Mouse (Mus musculus) hindbrain, embryonic 12.5 days (tissue): ENCODE data around the gene Rpl9-ps6. TPM values are rescaled to one million over a fixed set of nuclear protein-coding genes. Genes with fewer than 3 reads are reported as not detected.
"Not testable (repeated sequence)": the region's sequence is repeated elsewhere in the genome, so short reads cannot be mapped to it uniquely, and the experiment has no call there.

Experiments
- ATAC-seq: fragments of 200-750 bp; cut with Nextera tagmentation; 2 replicates; pipeline ENCODE4 v1.8.0; 2017; ENCODE audit warnings: moderate TSS enrichment; ENCODE audit not compliant: low FRiP score
- H3K27ac ChIP-seq: fragments of 300-500 bp; sonication (generic); 2 replicates; pipeline ENCODE4 v1.5.1; 2016; ENCODE audit warnings: mild to moderate bottlenecking
- H3K27me3 ChIP-seq: fragments of 300-500 bp; sonication (generic); 2 replicates; pipeline ENCODE4 v1.6.1; 2016; ENCODE audit warnings: mild to moderate bottlenecking
- H3K36me3 ChIP-seq: fragments of 300-500 bp; sonication (generic); 2 replicates; pipeline ENCODE4 v1.6.1; 2016; ENCODE audit warnings: mild to moderate bottlenecking
- H3K4me1 ChIP-seq: fragments of 300-500 bp; sonication (generic); 2 replicates; pipeline ENCODE4 v1.6.1; 2016
- H3K4me2 ChIP-seq: fragments of 300-500 bp; sonication (generic); replicated peaks from 2 replicates; pipeline ENCODE4 v1.6.1; 2016; ENCODE audit warnings: mild to moderate bottlenecking
- H3K4me3 ChIP-seq: fragments of 300-500 bp; sonication (generic); 2 replicates; pipeline ENCODE4 v1.5.1; 2016; ENCODE audit warnings: mild to moderate bottlenecking
- H3K9ac ChIP-seq: fragments of 300-500 bp; sonication (generic); 2 replicates; pipeline ENCODE4 v1.6.1; 2016; ENCODE audit warnings: mild to moderate bottlenecking, moderate library complexity
- H3K9me3 ChIP-seq: fragments of 300-500 bp; sonication (generic); replicated peaks from 2 replicates; pipeline ENCODE4 v1.6.1; 2016; ENCODE audit warnings: mild to moderate bottlenecking
- WGBS: fragments of 180-500 bp; shearing (Covaris S2); methylation state at CpG from one replicate; pipeline ENCODE4 v1.1.7; 2016; 5-methylcytosine and 5-hydroxymethylcytosine counted together
- polyA plus RNA-seq: library from polyadenylated mRNA; unstranded; fragments of >200 nt; fragmentation: Nextera tagmentation; extraction: Ambion mirVana; gene quantifications from 2 replicates; pipeline ENCODE4 v1.2.1, GENCODE M21; 2016

The Rpl9-ps6 gene
- polyA plus RNA-seq, 1 experiment from 2014 or later: 71.5 TPM

- Histone ChIP-seq H3K9ac (no peak overlapping the region), H3K4me1 (peaks cover 6% of the 10 kb centered on the region; the same call in 1 of the 2 replicates), H3K36me3 (no peaks in the 10 kb centered on the region), H3K9me3 (no peaks in the 10 kb centered on the region), H3K27ac (no peak overlapping the region), H3K27me3 (no peaks in the 10 kb centered on the region), H3K4me3 (no peak overlapping the region), H3K4me2 (no peak overlapping the region)
- no peak for ATAC-seq
- WGBS: 85% methylated on average over 5 of the region's 5 CpGs
Observed at GRCm38 (mm10) chr19:32480255-32480654, 13.9 kb upstream of the Rpl9-ps6 start.

GRCm38 (mm10) chr19:32476712-32477052 is 10.3 kb upstream of the Rpl9-ps6 start:
- 86% methylated on average over 4 of the region's 4 CpGs for WGBS
- H3K4me3 ChIP-seq: no peak overlapping the region

GRCm38 (mm10) chr19:32476016-32476711 is 9.8 kb upstream of the Rpl9-ps6 start:
- Histone ChIP-seq H3K4me2 (no peak overlapping the region), H3K27me3 (no peaks in the 10 kb centered on the region), H3K27ac (no peak overlapping the region), H3K4me1 (no peaks in the 10 kb centered on the region), H3K4me3 (no peak overlapping the region), H3K36me3 (no peaks in the 10 kb centered on the region), H3K9ac (no peak overlapping the region), H3K9me3 (peaks cover 4% of the 10 kb centered on the region; the same call in 1 of the 2 replicates)
- whole genome bisulfite sequencing: 83% methylated on average over 12 of the region's 12 CpGs
- no peak for ATAC-seq

More at GRCm38 (mm10) chr19:32476712-32477052, 10.3 kb upstream of the Rpl9-ps6 start:
- Histone ChIP-seq H3K4me1 (no peaks in the 10 kb centered on the region), H3K9ac (no peak overlapping the region), H3K9me3 (peaks cover 4% of the 10 kb centered on the region; the same call in 1 of the 2 replicates), H3K27me3 (no peaks in the 10 kb centered on the region), H3K27ac (no peak overlapping the region), H3K4me2 (no peak overlapping the region), H3K36me3 (no peaks in the 10 kb centered on the region)
- ATAC-seq: no peak

- 0 out of 2 replicates have a peak, but pooled peaks have one; percentile 35 for ATAC-seq
- WGBS: 92% methylated on average over 13 of the region's 13 CpGs
Observed at GRCm38 (mm10) chr19:32470570-32471263, 4.3 kb upstream of the Rpl9-ps6 start.

GRCm38 (mm10) chr19:32470059-32470497 is 3.7 kb upstream of the Rpl9-ps6 start:
- peaks cover 4% of the 10 kb centered on the region; the same call in 1 of the 2 replicates for H3K9me3 ChIP-seq
- no peak overlapping the region for H3K4me2 ChIP-seq
- no peaks in the 10 kb centered on the region for H3K36me3 ChIP-seq
- no peak overlapping the region for H3K27ac ChIP-seq
- H3K9ac ChIP-seq: no peak overlapping the region
- no peaks in the 10 kb centered on the region for H3K27me3 ChIP-seq
- ATAC-seq: no peak
- no peak overlapping the region for H3K4me3 ChIP-seq
- H3K4me1 ChIP-seq: no peaks in the 10 kb centered on the region
- WGBS: 47% methylated on average over 6 of the region's 6 CpGs

More at GRCm38 (mm10) chr19:32470570-32471263, 4.3 kb upstream of the Rpl9-ps6 start:
- Histone ChIP-seq H3K4me3 (no peak overlapping the region), H3K27me3 (no peaks in the 10 kb centered on the region), H3K9ac (no peak overlapping the region), H3K9me3 (peaks cover 4% of the 10 kb centered on the region; the same call in 1 of the 2 replicates), H3K27ac (no peak overlapping the region), H3K4me1 (no peaks in the 10 kb centered on the region), H3K36me3 (no peaks in the 10 kb centered on the region), H3K4me2 (no peak overlapping the region)

- WGBS: 91% methylated on average over 5 of the region's 5 CpGs
- H3K9me3 ChIP-seq: no peaks in the 10 kb centered on the region
- H3K4me2 ChIP-seq: no peak overlapping the region
- H3K4me3 ChIP-seq: no peak overlapping the region
- ATAC-seq: no peak
- no peaks in the 10 kb centered on the region for H3K27me3 ChIP-seq
- no peaks in the 10 kb centered on the region for H3K36me3 ChIP-seq
- no peak overlapping the region for H3K27ac ChIP-seq
- H3K9ac ChIP-seq: no peak overlapping the region
- no peaks in the 10 kb centered on the region for H3K4me1 ChIP-seq
Observed at GRCm38 (mm10) chr19:32467325-32467724, 947 bp upstream of the Rpl9-ps6 start.

- Histone ChIP-seq H3K36me3 (no peaks in the 10 kb centered on the region), H3K4me1 (no peaks in the 10 kb centered on the region), H3K27me3 (no peaks in the 10 kb centered on the region), H3K9ac (no peak overlapping the region), H3K4me2 (no peak overlapping the region), H3K9me3 (no peaks in the 10 kb centered on the region), H3K27ac (no peak overlapping the region), H3K4me3 (no peak overlapping the region)
- no peak for ATAC-seq
- WGBS: 92% methylated on average over 4 of the region's 4 CpGs
Observed at GRCm38 (mm10) chr19:32465228-32465627, 1.1 kb downstream of the Rpl9-ps6 start.

GRCm38 (mm10) chr19:32463037-32463436 is 3.3 kb downstream of the Rpl9-ps6 start:
- ATAC-seq: no peak
- Histone ChIP-seq H3K4me3 (no peak overlapping the region), H3K27me3 (no peaks in the 10 kb centered on the region), H3K9ac (no peak overlapping the region), H3K9me3 (0 out of 2 replicates have a peak, but pooled peaks cover 3% of the 10 kb centered on the region), H3K27ac (no peak overlapping the region), H3K4me1 (no peaks in the 10 kb centered on the region), H3K36me3 (no peaks in the 10 kb centered on the region), H3K4me2 (no peak overlapping the region)
- WGBS: 93% methylated on average over 6 of the region's 6 CpGs

- H3K27me3 ChIP-seq, H3K27ac ChIP-seq, ATAC-seq, H3K4me3 ChIP-seq, H3K9me3 ChIP-seq, H3K4me2 ChIP-seq, H3K4me1 ChIP-seq, H3K36me3 ChIP-seq, H3K9ac ChIP-seq: not testable (repeated sequence)
- WGBS: 89% methylated on average over 8 of the region's 8 CpGs
Observed at GRCm38 (mm10) chr19:32457631-32458030, 8.7 kb downstream of the Rpl9-ps6 start.

GRCm38 (mm10) chr19:32456744-32457143 is 9.6 kb downstream of the Rpl9-ps6 start:
- Histone ChIP-seq H3K27ac (no peak overlapping the region), H3K36me3 (no peaks in the 10 kb centered on the region), H3K27me3 (no peaks in the 10 kb centered on the region), H3K4me3 (no peak overlapping the region), H3K9me3 (0 out of 2 replicates have a peak, but pooled peaks cover 3% of the 10 kb centered on the region), H3K4me1 (no peaks in the 10 kb centered on the region), H3K4me2 (no peak overlapping the region), H3K9ac (no peak overlapping the region)
- ATAC-seq: no peak
- WGBS: 95% methylated on average over 2 of the region's 2 CpGs

- H3K27me3 ChIP-seq: no peaks in the 10 kb centered on the region
- no peak for ATAC-seq
Observed at GRCm38 (mm10) chr19:32452231-32452630, 14.1 kb downstream of the Rpl9-ps6 start.

GRCm38 (mm10) chr19:32448931-32449330 is 17.4 kb downstream of the Rpl9-ps6 start:
- no peak overlapping the region for H3K4me2 ChIP-seq
- no peaks in the 10 kb centered on the region for H3K27me3 ChIP-seq
- no peak overlapping the region for H3K27ac ChIP-seq
- no peak overlapping the region for H3K4me3 ChIP-seq
- no peak overlapping the region for H3K9ac ChIP-seq
- H3K9me3 ChIP-seq: no peaks in the 10 kb centered on the region
- ATAC-seq: no peak
- H3K36me3 ChIP-seq: no peaks in the 10 kb centered on the region
- H3K4me1 ChIP-seq: no peaks in the 10 kb centered on the region
- WGBS: 93% methylated on average over 10 of the region's 10 CpGs

More at GRCm38 (mm10) chr19:32452231-32452630, 14.1 kb downstream of the Rpl9-ps6 start:
- 83% methylated on average over 4 of the region's 4 CpGs for WGBS
- H3K9ac ChIP-seq: no peak overlapping the region
- H3K27ac ChIP-seq: no peak overlapping the region
- H3K36me3 ChIP-seq: no peaks in the 10 kb centered on the region
- H3K9me3 ChIP-seq: no peaks in the 10 kb centered on the region
- no peak overlapping the region for H3K4me3 ChIP-seq
- no peaks in the 10 kb centered on the region for H3K4me1 ChIP-seq
- H3K4me2 ChIP-seq: no peak overlapping the region
